Mouse (Mus musculus) neural tube, embryonic 14.5 days (tissue): ENCODE data around the gene Vps33a. TPM values are rescaled to one million over a fixed set of nuclear protein-coding genes. Genes with fewer than 3 reads are reported as not detected.

Experiments
- ATAC-seq: fragments of 200-750 bp; cut with Nextera tagmentation; 2 replicates; pipeline ENCODE4 v1.8.0; 2017; ENCODE audit warnings: low read depth, mild to moderate bottlenecking, moderate TSS enrichment, moderate library complexity
- H3K27ac ChIP-seq: fragments of 300-500 bp; sonication (generic); 2 replicates; pipeline ENCODE4 v1.5.1; 2014; ENCODE audit warnings: low read depth, mild to moderate bottlenecking, control low read depth, low read length, moderate library complexity, mixed read lengths
- H3K27me3 ChIP-seq: fragments of 300-500 bp; sonication (generic); 2 replicates; pipeline ENCODE4 v1.6.1; 2014; ENCODE audit warnings: low read length; ENCODE audit not compliant: control insufficient read depth, insufficient read depth
- H3K36me3 ChIP-seq: fragments of 300-500 bp; sonication (generic); 2 replicates; pipeline ENCODE4 v1.6.1; 2014; ENCODE audit warnings: low read length, mixed read lengths; ENCODE audit not compliant: control insufficient read depth, insufficient read depth
- H3K4me1 ChIP-seq: fragments of 300-500 bp; sonication (generic); 2 replicates; pipeline ENCODE4 v1.6.1; 2014; ENCODE audit warnings: low read length; ENCODE audit not compliant: control insufficient read depth, insufficient read depth
- H3K4me2 ChIP-seq: fragments of 300-500 bp; sonication (generic); 2 replicates; pipeline ENCODE4 v1.6.1; 2014; ENCODE audit warnings: mild to moderate bottlenecking, low read depth, low read length, control low read depth
- H3K4me3 ChIP-seq: fragments of 300-500 bp; sonication (generic); 2 replicates; pipeline ENCODE4 v1.5.1; 2014; ENCODE audit warnings: low read depth, low read length, control low read depth, mixed read lengths
- H3K9ac ChIP-seq: fragments of 300-500 bp; sonication (generic); replicated peaks from 2 replicates; pipeline ENCODE4 v1.6.1; 2014; ENCODE audit warnings: low read depth, mild to moderate bottlenecking, control low read depth, low read length, mixed read lengths
- H3K9me3 ChIP-seq: fragments of 300-500 bp; sonication (generic); 2 replicates; pipeline ENCODE4 v1.6.1; 2016; ENCODE audit warnings: low read length; ENCODE audit not compliant: control insufficient read depth
- WGBS: fragments of 180-500 bp; shearing (Covaris S2); extraction: QIAGEN DNeasy Blood & Tissue Kit; methylation state at CpG from one replicate; pipeline ENCODE4 v1.1.7; 2014; 5-methylcytosine and 5-hydroxymethylcytosine counted together
- microRNA-seq: library from miRNA; unstranded; fragments of <30 nt; microRNA quantifications from one replicate; pipeline ENCODE4, GENCODE M21; 2016
- polyA plus RNA-seq: library from polyadenylated mRNA; unstranded; fragments of >200 nt; fragmentation: Nextera tagmentation; extraction: Ambion mirVana; gene quantifications from 2 replicates; pipeline ENCODE4 v1.2.1, GENCODE M21; 2014

Gene Vps33a
- polyA plus RNA-seq, 1 experiment from 2014 or later, result 47.3 TPM

- H3K9me3 ChIP-seq, result no peaks in the 10 kb centered on the region
- no peaks in the 10 kb centered on the region for H3K27me3 ChIP-seq
- H3K9ac ChIP-seq, result no peak overlapping the region
- 0 out of 2 replicates have a peak, but pooled peaks cover 5% of the 10 kb centered on the region for H3K4me1 ChIP-seq
- H3K4me3 ChIP-seq, result no peak overlapping the region
- no peak overlapping the region for H3K27ac ChIP-seq
- ATAC-seq, result no peak
- no peak overlapping the region for H3K4me2 ChIP-seq
- H3K36me3 ChIP-seq, result no peaks in the 10 kb centered on the region
- 69% methylated on average over 9 of the region's 9 CpGs for WGBS
Observed at GRCm38 (mm10) chr5:123489935-123490334, 82.9 kb downstream of the Vps33a start.

GRCm38 (mm10) chr5:123489112-123489785 lies 83.6 kb downstream of the Vps33a start, which contains the start of the genes Lrrc43 and Il31:
Gene Lrrc43 (plus strand): TSS chr5:123489305.
Gene Il31 (minus strand): TSS chr5:123489489.
- H3K9ac ChIP-seq, result 0 out of 2 replicates have a peak within 1 kb of the TSS, but pooled peaks have one; percentile 25
- ATAC-seq, result peak; percentile 77; the same call in 1 of the 2 replicates
- 9% methylated on average over 25 of the region's 25 CpGs for WGBS

GRCm38 (mm10) chr5:123487659-123488395 lies 85.0 kb downstream of the Vps33a start:
- Histone ChIP-seq H3K9me3 (no peaks in the 10 kb centered on the region), H3K27ac (no peak overlapping the region), H3K4me1 (0 out of 2 replicates have a peak, but pooled peaks cover 5% of the 10 kb centered on the region), H3K4me3 (no peak overlapping the region), H3K4me2 (no peak overlapping the region), H3K36me3 (no peaks in the 10 kb centered on the region), H3K27me3 (no peaks in the 10 kb centered on the region), H3K9ac (no peak overlapping the region)
- 87% methylated on average over 11 of the region's 11 CpGs for WGBS
- no peak for ATAC-seq

More at GRCm38 (mm10) chr5:123489112-123489785, 83.6 kb downstream of the Vps33a start, which contains the start of the genes Lrrc43 and Il31:
- Histone ChIP-seq H3K9me3 (no peaks in the 10 kb centered on the region), H3K4me2 (peak within 1 kb of the TSS; percentile 44), H3K27me3 (no peaks in the 10 kb centered on the region), H3K4me1 (0 out of 2 replicates have a peak, but pooled peaks cover 5% of the 10 kb centered on the region), H3K4me3 (peak within 1 kb of the TSS; percentile 14; the same call in 1 of the 2 replicates), H3K27ac (no peak within 1 kb of the TSS), H3K36me3 (no peaks in the 10 kb centered on the region)

Small RNA genes within 50 kb of the gene (microRNA-seq; reads per million reads assigned to microRNA genes)
- gene Mir7647, result 0.85 reads per million

Other genes starting within 250 kb of the Vps33a start
- gene Bcl7a, start 229.2 kb downstream of the Vps33a start, polyA plus RNA-seq, result 38.7 and 40.8 TPM in 2 replicates
- 24.4 and 26.7 TPM in 2 replicates for gene Mlxip, start 178.2 kb downstream of the Vps33a start, polyA plus RNA-seq
- gene Lrrc43, start 83.7 kb downstream of the Vps33a start, polyA plus RNA-seq, result 0.13 and 0.44 TPM in 2 replicates
- not detected in 2 replicates for gene Il31, start 83.5 kb downstream of the Vps33a start, polyA plus RNA-seq
- 0.79 and 1.3 TPM in 2 replicates for gene B3gnt4, start 62.6 kb downstream of the Vps33a start, polyA plus RNA-seq
- gene Diablo, start 48.9 kb downstream of the Vps33a start, polyA plus RNA-seq, result 111 and 113 TPM in 2 replicates
- gene Gm49027, start 47.5 kb downstream of the Vps33a start, polyA plus RNA-seq, result 0.17 and 16.3 TPM in 2 replicates
- gene Clip1, start 111.6 kb upstream of the Vps33a start, polyA plus RNA-seq, result 85.2 and 87.0 TPM in 2 replicates
- 72.5 and 80.6 TPM in 2 replicates for gene Zcchc8, start 148.1 kb upstream of the Vps33a start, polyA plus RNA-seq
- gene Rsrc2, start 176.4 kb upstream of the Vps33a start, polyA plus RNA-seq, result 135 and 140 TPM in 2 replicates
- gene Kntc1, start 176.7 kb upstream of the Vps33a start, polyA plus RNA-seq, result 4.3 and 5.2 TPM in 2 replicates